Mouse (Mus musculus): Measurements from ENCODE around the gene Rab1b.

The Rab1b gene

GRCm38 (mm10) chr19:5106731-5107191 lies at the start of gene Rab1b:
Rab1b (minus strand) TSS chr19:5107072.
- in situ Hi-C loops (cut with MboI; ENCODE audit: low pct_unique_long_range_greater_than_20kb in 1 of 2, low sequenced_read_pairs in 2 of 2, unreplicated experiment in 1 of 2), result no loop called here

GRCm38 (mm10) chr19:5152261-5152660 lies 45.4 kb upstream of the Rab1b start:
- in situ Hi-C loops (cut with MboI; ENCODE audit: low pct_unique_long_range_greater_than_20kb in 1 of 2, low sequenced_read_pairs in 2 of 2, unreplicated experiment in 1 of 2), result no loop called here

- in situ Hi-C loops (cut with MboI; ENCODE audit: low pct_unique_long_range_greater_than_20kb in 1 of 2, low sequenced_read_pairs in 2 of 2, unreplicated experiment in 1 of 2), result no loop called here
Measured at GRCm38 (mm10) chr19:5151741-5152140, 44.9 kb upstream of the Rab1b start.

GRCm38 (mm10) chr19:5151331-5151730 lies 44.5 kb upstream of the Rab1b start:
- in situ Hi-C loops (cut with MboI; ENCODE audit: low pct_unique_long_range_greater_than_20kb in 1 of 2, low sequenced_read_pairs in 2 of 2, unreplicated experiment in 1 of 2), result no loop called here

GRCm38 (mm10) chr19:5150358-5150757 lies 43.5 kb upstream of the Rab1b start:
- in situ Hi-C loops (cut with MboI; ENCODE audit: low pct_unique_long_range_greater_than_20kb in 1 of 2, low sequenced_read_pairs in 2 of 2, unreplicated experiment in 1 of 2), result no loop called here

- in situ Hi-C loops (cut with MboI; ENCODE audit: low pct_unique_long_range_greater_than_20kb in 1 of 2, low sequenced_read_pairs in 2 of 2, unreplicated experiment in 1 of 2), result loop anchor here in 1 of 2 experiments (10.0 kb wide), 1 partner anchor 54 kb away; the partner anchor contains the start of gene Cnih2
Measured at GRCm38 (mm10) chr19:5149041-5149440, 42.2 kb upstream of the Rab1b start.

- in situ Hi-C loops (cut with MboI; ENCODE audit: low pct_unique_long_range_greater_than_20kb in 1 of 2, low sequenced_read_pairs in 2 of 2, unreplicated experiment in 1 of 2), result loop anchor here (5.0 to 10.0 kb wide), 2 partner anchors 45 to 52 kb away; partner anchors contain the start of genes Cnih2 (in 1 of the 2), Tmem151a (in 1 of the 2) and Yif1a (in 1 of the 2)
Measured at GRCm38 (mm10) chr19:5139640-5140039, 32.8 kb upstream of the Rab1b start.

GRCm38 (mm10) chr19:5131237-5131636 lies 24.4 kb upstream of the Rab1b start:
- in situ Hi-C loops (cut with MboI; ENCODE audit: low pct_unique_long_range_greater_than_20kb in 1 of 2, low sequenced_read_pairs in 2 of 2, unreplicated experiment in 1 of 2), result no loop called here

GRCm38 (mm10) chr19:5129770-5130169 lies 22.9 kb upstream of the Rab1b start:
- in situ Hi-C loops (cut with MboI; ENCODE audit: low pct_unique_long_range_greater_than_20kb in 1 of 2, low sequenced_read_pairs in 2 of 2, unreplicated experiment in 1 of 2), result no loop called here

GRCm38 (mm10) chr19:5124055-5124614 lies 17.3 kb upstream of the Rab1b start:
- in situ Hi-C loops (cut with MboI; ENCODE audit: low pct_unique_long_range_greater_than_20kb in 1 of 2, low sequenced_read_pairs in 2 of 2, unreplicated experiment in 1 of 2), result no loop called here

- in situ Hi-C loops (cut with MboI; ENCODE audit: low pct_unique_long_range_greater_than_20kb in 1 of 2, low sequenced_read_pairs in 2 of 2, unreplicated experiment in 1 of 2), result no loop called here
Measured at GRCm38 (mm10) chr19:5123241-5123640, 16.4 kb upstream of the Rab1b start.

- in situ Hi-C loops (cut with MboI; ENCODE audit: low pct_unique_long_range_greater_than_20kb in 1 of 2, low sequenced_read_pairs in 2 of 2, unreplicated experiment in 1 of 2), result no loop called here
Measured at GRCm38 (mm10) chr19:5122492-5122891, 15.6 kb upstream of the Rab1b start.

GRCm38 (mm10) chr19:5118384-5118698 lies 11.5 kb upstream of the Rab1b start, which contains the start of gene Klc2:
Klc2 (minus strand) TSS chr19:5118560.
- in situ Hi-C loops (cut with MboI; ENCODE audit: low pct_unique_long_range_greater_than_20kb in 1 of 2, low sequenced_read_pairs in 2 of 2, unreplicated experiment in 1 of 2), result no loop called here

- in situ Hi-C loops (cut with MboI; ENCODE audit: low pct_unique_long_range_greater_than_20kb in 1 of 2, low sequenced_read_pairs in 2 of 2, unreplicated experiment in 1 of 2), result no loop called here
Measured at GRCm38 (mm10) chr19:5117494-5118383, 10.9 kb upstream of the Rab1b start.

GRCm38 (mm10) chr19:5113783-5114182 lies 6.9 kb upstream of the Rab1b start:
- in situ Hi-C loops (cut with MboI; ENCODE audit: low pct_unique_long_range_greater_than_20kb in 1 of 2, low sequenced_read_pairs in 2 of 2, unreplicated experiment in 1 of 2), result no loop called here

- in situ Hi-C loops (cut with MboI; ENCODE audit: low pct_unique_long_range_greater_than_20kb in 1 of 2, low sequenced_read_pairs in 2 of 2, unreplicated experiment in 1 of 2), result no loop called here
Measured at GRCm38 (mm10) chr19:5109659-5110453, 3.0 kb upstream of the Rab1b start.

- in situ Hi-C loops (cut with MboI; ENCODE audit: low pct_unique_long_range_greater_than_20kb in 1 of 2, low sequenced_read_pairs in 2 of 2, unreplicated experiment in 1 of 2), result no loop called here
Measured at GRCm38 (mm10) chr19:5108702-5109101, 1.8 kb upstream of the Rab1b start.

- in situ Hi-C loops (cut with MboI; ENCODE audit: low pct_unique_long_range_greater_than_20kb in 1 of 2, low sequenced_read_pairs in 2 of 2, unreplicated experiment in 1 of 2), result no loop called here
Measured at GRCm38 (mm10) chr19:5108271-5108575, 1.4 kb upstream of the Rab1b start.

Measured in mouse embryonic stem cell (cell line).